Mouse (Mus musculus) embryonic facial prominence, embryonic 11.5 days (tissue): ENCODE measurements around the gene Tmc3. TPM values are rescaled to one million over a fixed set of nuclear protein-coding genes. Genes with fewer than 3 reads are reported as not detected.

Experiments used
- ATAC-seq: fragments of 200-750 bp; cut with Nextera tagmentation; replicated peaks from 2 replicates; pipeline ENCODE4 v1.8.0; 2017; ENCODE audit warnings: low read depth; ENCODE audit not compliant: insufficient number of reproducible peaks, low FRiP score, low TSS enrichment
- DNase-seq: peaks from one replicate; pipeline ENCODE4 v3.0.0-alpha.2; 2015; ENCODE audit warnings: low spot score
- H3K27ac ChIP-seq: fragments of 300-500 bp; sonication (generic); replicated peaks from 2 replicates; pipeline ENCODE4 v1.5.1; 2014; ENCODE audit warnings: mild to moderate bottlenecking, low read depth, low read length, control low read depth
- H3K27me3 ChIP-seq: fragments of 300-500 bp; sonication (generic); 2 replicates; pipeline ENCODE4 v1.6.1; 2014; ENCODE audit warnings: mild to moderate bottlenecking, low read length, moderate library complexity, mixed read lengths; ENCODE audit not compliant: control insufficient read depth, insufficient read depth
- H3K36me3 ChIP-seq: fragments of 300-500 bp; sonication (generic); replicated peaks from 2 replicates; pipeline ENCODE4 v1.6.1; 2014; ENCODE audit warnings: low read depth, mild to moderate bottlenecking, low read length, moderate library complexity, mixed read lengths; ENCODE audit not compliant: control insufficient read depth, insufficient read depth
- H3K4me1 ChIP-seq: fragments of 300-500 bp; sonication (generic); 2 replicates; pipeline ENCODE4 v1.6.1; 2014; ENCODE audit warnings: low read length, mixed read lengths; ENCODE audit not compliant: control insufficient read depth, insufficient read depth
- H3K4me2 ChIP-seq: fragments of 300-500 bp; sonication (generic); 2 replicates; pipeline ENCODE4 v1.6.1; 2014; ENCODE audit warnings: low read depth, mild to moderate bottlenecking, control low read depth, low read length, moderate library complexity
- H3K4me3 ChIP-seq: fragments of 300-500 bp; sonication (generic); 2 replicates; pipeline ENCODE4 v1.5.1; 2014; ENCODE audit warnings: low read depth, low read length, control low read depth
- H3K9ac ChIP-seq: fragments of 300-500 bp; sonication (generic); replicated peaks from 2 replicates; pipeline ENCODE4 v1.6.1; 2014; ENCODE audit warnings: mild to moderate bottlenecking, control low read depth, low read length
- H3K9me3 ChIP-seq: fragments of 300-500 bp; sonication (generic); replicated peaks from 2 replicates; pipeline ENCODE4 v1.6.1; 2016; ENCODE audit warnings: mild to moderate bottlenecking, low read length, inconsistent platforms, mixed read lengths; ENCODE audit not compliant: control insufficient read depth
- WGBS: fragments of 180-500 bp; shearing (Covaris S2); extraction: QIAGEN DNeasy Blood & Tissue Kit; methylation state at CpG from one replicate; pipeline ENCODE4 v1.1.7; 2014; 5-methylcytosine and 5-hydroxymethylcytosine counted together
- polyA plus RNA-seq: library from polyadenylated mRNA; unstranded; fragments of >200 nt; fragmentation: Nextera tagmentation; extraction: Ambion mirVana; gene quantifications from 2 replicates; pipeline ENCODE4 v1.2.1, GENCODE M21; 2014

The Tmc3 gene
- polyA plus RNA-seq, 1 experiment from 2014 or later: 1.1 TPM

DNA sequence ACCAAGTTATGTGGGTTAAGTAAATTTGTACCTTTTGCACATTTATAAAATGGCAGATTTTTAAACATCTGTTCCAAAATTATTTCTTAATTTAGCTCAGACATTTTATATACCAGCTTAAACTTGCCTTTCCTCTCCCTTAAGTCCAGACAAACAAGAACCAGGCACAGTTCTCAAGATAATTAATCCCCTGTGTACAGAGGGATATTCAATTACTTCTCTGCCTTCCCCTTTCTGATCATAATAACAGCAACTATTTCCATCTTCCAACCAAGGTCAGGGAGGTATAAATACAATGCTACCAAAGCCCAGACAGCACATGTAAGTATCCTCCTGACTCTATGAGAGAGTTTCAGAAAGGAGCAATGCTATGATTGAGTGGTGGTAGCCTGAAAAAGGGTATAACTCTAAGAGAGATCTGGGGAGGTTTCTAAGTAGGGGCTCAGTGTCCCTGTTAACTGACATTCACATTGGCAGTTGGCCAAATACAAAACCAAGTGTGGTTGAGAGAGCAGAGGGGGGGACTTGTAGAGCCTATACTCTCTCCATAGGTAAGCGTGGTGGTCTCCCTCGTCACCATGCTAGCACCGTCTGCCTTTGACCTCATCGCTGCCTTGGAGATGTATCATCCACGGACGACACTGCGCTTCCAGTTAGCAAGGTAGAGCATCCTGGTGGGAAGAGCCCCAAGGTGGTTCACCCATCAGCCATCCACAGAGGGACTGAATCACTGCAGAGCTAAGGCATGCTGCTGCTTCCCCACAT lies 19.6 kb downstream of the Tmc3 start:
- H3K27me3 ChIP-seq: no peaks in the 10 kb centered on the region
- peak; percentile 70; the same call in 1 of the 2 replicates for ATAC-seq
- no peak overlapping the region for H3K9ac ChIP-seq
- no peak overlapping the region for H3K4me3 ChIP-seq
- H3K4me1 ChIP-seq: no peaks in the 10 kb centered on the region; the same call in 1 of the 2 replicates
- 78% methylated on average over 7 of the region's 7 CpGs for WGBS
- no peaks in the 10 kb centered on the region for H3K36me3 ChIP-seq
- H3K4me2 ChIP-seq: no peak overlapping the region
- no peaks in the 10 kb centered on the region for H3K9me3 ChIP-seq
- no peak overlapping the region for H3K27ac ChIP-seq
- DNase-seq: peak; percentile 72

DNA sequence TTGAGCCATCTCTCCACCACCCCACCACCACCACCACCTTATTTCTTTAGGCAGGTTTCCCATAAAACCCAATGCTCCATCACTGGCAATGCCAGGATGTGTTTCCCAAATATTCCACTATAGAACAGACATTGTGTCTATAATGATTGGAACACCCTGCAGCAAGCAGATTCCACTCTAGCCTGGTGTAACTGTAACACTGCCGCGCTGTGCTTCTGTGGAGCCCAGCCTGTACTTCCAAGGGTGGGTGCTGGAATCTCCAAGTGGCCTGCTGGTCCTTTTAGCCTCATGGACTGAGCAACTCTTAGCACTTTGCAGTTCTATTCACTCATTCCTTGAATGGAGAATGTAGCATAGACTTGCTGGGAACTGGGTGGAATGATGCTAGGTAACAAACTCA lies 22.1 kb downstream of the Tmc3 start:
- 95% methylated on average over 2 of the region's 2 CpGs for WGBS
- Histone ChIP-seq H3K4me2 (no peak overlapping the region), H3K4me3 (no peak overlapping the region), H3K27ac (no peak overlapping the region), H3K27me3 (no peaks in the 10 kb centered on the region), H3K36me3 (no peaks in the 10 kb centered on the region), H3K9me3 (no peaks in the 10 kb centered on the region), H3K4me1 (no peaks in the 10 kb centered on the region; the same call in 1 of the 2 replicates), H3K9ac (no peak overlapping the region)
- DNase-seq: no peak
- no peak for ATAC-seq

DNA sequence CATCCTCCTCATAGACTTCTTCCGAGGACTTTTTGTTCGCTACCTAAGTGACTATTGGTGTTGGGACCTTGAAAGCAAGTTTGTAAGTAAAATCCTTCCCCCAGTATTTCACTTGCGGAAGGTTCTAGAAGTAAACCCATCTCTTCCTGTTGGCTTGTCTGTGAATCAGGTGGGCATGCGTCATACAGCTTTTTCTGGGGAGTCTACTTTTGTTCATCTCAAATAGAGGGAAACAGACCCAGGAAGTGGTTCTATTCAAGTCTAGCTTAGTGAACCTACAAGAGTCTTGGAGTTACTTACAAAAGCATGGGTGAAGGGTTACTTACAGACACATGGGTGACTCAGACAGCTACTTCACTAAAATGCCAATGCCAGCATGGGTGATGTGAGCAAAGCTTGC lies 25.2 kb downstream of the Tmc3 start:
- DNase-seq: no peak
- Histone ChIP-seq H3K9ac (no peak overlapping the region), H3K4me1 (no peaks in the 10 kb centered on the region), H3K4me2 (no peak overlapping the region), H3K9me3 (no peaks in the 10 kb centered on the region), H3K4me3 (no peak overlapping the region), H3K36me3 (no peaks in the 10 kb centered on the region), H3K27me3 (no peaks in the 10 kb centered on the region), H3K27ac (no peak overlapping the region)
- WGBS: 94% methylated on average over 4 of the region's 4 CpGs
- ATAC-seq: no peak

DNA sequence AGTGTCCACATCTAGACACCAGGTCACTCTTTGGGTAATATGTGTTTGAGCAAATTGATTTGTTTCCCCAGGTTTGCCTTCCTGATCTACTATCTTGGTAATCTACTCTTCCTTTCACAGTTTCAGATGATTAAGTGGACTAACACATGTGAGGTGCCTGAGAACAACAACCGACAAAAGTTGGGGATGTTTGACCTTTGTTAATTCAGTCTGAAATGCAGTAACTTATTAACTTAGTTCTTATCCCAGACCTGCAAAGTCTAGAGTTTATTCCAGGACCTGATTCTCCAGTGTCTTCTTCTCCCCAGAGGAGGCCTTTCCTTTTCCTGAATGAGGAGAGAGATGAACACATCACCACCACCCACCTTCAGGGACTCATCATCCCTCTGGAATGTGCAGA lies 27.2 kb downstream of the Tmc3 start:
- ATAC-seq (no peak), DNase-seq (no peak)
- H3K9me3 ChIP-seq: no peaks in the 10 kb centered on the region
- no peaks in the 10 kb centered on the region for H3K4me1 ChIP-seq
- 96% methylated on average over 1 of the region's 1 CpGs for WGBS
- no peaks in the 10 kb centered on the region for H3K27me3 ChIP-seq
- no peak overlapping the region for H3K4me2 ChIP-seq
- H3K9ac ChIP-seq: no peak overlapping the region
- no peak overlapping the region for H3K27ac ChIP-seq
- no peak overlapping the region for H3K4me3 ChIP-seq
- no peaks in the 10 kb centered on the region for H3K36me3 ChIP-seq

DNA sequence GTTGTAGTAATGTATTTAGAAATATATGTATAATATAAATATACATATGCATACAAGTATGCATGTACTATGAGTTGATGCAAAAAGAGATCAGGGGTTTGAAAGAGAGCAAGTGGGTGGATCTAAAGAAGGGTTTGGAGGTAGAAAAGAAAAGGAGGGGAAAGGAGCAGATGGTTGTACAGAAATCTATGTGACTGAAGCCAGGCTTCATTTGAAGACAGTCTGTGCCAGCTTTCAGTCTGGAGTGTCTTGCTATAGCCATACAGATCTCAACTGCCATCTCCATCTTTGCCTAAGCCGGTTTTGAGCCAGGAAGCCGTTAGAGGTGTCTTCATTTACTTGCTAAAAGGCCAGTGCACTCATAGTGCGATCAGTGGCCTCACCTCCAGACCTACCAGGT lies 30.5 kb downstream of the Tmc3 start:
- H3K9me3 ChIP-seq: no peaks in the 10 kb centered on the region
- H3K4me3 ChIP-seq: no peak overlapping the region
- 94% methylated on average over 3 of the region's 3 CpGs for WGBS
- H3K9ac ChIP-seq: no peak overlapping the region
- no peaks in the 10 kb centered on the region for H3K36me3 ChIP-seq
- no peaks in the 10 kb centered on the region for H3K27me3 ChIP-seq
- ATAC-seq: no peak
- no peak overlapping the region for H3K4me2 ChIP-seq
- no peaks in the 10 kb centered on the region for H3K4me1 ChIP-seq
- DNase-seq: no peak
- H3K27ac ChIP-seq: no peak overlapping the region

DNA sequence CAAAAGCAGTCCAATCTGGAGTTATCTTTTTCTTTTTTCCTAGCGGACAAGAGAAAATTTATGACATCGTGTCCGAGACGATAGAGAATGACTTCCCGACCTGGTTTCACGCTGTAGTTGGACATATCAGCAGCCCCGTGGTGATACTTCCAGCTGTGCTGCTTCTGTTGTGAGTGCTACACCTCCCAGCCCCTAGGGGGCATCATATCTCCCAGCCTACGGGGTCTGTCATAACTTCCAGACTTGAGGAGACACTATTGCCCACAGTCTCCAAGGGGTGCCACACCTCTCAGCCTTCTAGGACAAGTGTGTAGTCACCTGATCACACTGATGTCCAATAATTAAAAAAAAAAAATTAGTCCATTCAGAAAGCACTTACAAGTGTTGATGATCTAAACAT lies 31.1 kb downstream of the Tmc3 start:
- Histone ChIP-seq H3K9me3 (no peaks in the 10 kb centered on the region), H3K27me3 (no peaks in the 10 kb centered on the region), H3K36me3 (no peaks in the 10 kb centered on the region), H3K4me3 (no peak overlapping the region), H3K27ac (no peak overlapping the region), H3K4me2 (no peak overlapping the region), H3K9ac (no peak overlapping the region), H3K4me1 (no peaks in the 10 kb centered on the region)
- ATAC-seq (no peak), DNase-seq (no peak)
- 94% methylated on average over 8 of the region's 8 CpGs for WGBS

DNA sequence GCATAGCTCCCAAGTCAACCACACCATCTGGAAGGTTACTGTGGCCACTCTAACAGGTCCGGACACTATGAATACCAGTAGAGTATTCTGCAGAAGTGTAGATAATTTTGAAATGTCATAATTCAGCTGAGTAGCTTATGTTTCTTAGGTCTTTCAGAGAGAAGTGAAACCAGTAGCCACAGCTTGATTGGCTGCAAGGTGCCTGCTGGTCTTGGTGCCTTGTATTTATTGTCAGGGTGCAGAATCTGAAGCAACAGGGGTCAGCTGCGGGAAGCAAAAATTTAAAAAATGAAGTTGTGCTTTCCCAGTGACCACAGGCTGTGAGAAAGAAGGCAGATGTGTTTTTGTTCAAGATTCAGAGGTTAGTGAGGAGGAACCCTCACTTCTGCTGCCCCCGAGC lies 31.5 kb downstream of the Tmc3 start:
- Histone ChIP-seq H3K9ac (no peak overlapping the region), H3K27ac (no peak overlapping the region), H3K36me3 (no peaks in the 10 kb centered on the region), H3K4me3 (no peak overlapping the region), H3K4me1 (no peaks in the 10 kb centered on the region), H3K9me3 (no peaks in the 10 kb centered on the region), H3K4me2 (no peak overlapping the region), H3K27me3 (no peaks in the 10 kb centered on the region)
- no peak for ATAC-seq
- WGBS: 87% methylated on average over 3 of the region's 3 CpGs
- no peak for DNase-seq

DNA sequence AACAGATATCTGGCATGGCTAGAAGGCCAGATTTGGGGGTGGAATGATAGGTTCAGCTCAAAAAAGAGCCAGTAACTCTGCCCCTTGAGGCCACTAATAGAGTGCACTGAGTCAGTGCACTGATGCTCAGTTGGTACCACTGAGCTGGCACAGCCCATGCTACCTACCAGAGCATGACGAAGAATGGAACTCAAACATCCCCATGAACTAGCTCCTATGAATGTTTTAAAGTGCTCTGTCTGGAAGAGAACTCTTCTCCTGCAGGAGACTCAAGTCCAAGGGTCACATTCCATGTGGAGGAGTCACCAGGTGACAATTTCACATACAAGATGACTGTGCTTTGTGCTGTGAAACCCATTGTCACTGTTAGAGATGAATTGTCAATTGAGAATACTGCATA lies 34.0 kb downstream of the Tmc3 start:
- no peak overlapping the region for H3K4me3 ChIP-seq
- WGBS: 93% methylated on average over 1 of the region's 1 CpGs
- H3K27me3 ChIP-seq: no peaks in the 10 kb centered on the region
- no peak overlapping the region for H3K27ac ChIP-seq
- no peak for ATAC-seq
- H3K9me3 ChIP-seq: no peaks in the 10 kb centered on the region
- H3K36me3 ChIP-seq: no peaks in the 10 kb centered on the region
- H3K4me1 ChIP-seq: no peaks in the 10 kb centered on the region
- H3K4me2 ChIP-seq: no peak overlapping the region
- DNase-seq: no peak
- no peak overlapping the region for H3K9ac ChIP-seq
